Mouse (Mus musculus): Measurements from ENCODE around the gene Pcdh10. TPM values are rescaled to one million over a fixed set of nuclear protein-coding genes. Genes with fewer than 3 reads are reported as not detected.
A peak's percentile ranks its signal among the peaks of the same experiment; 100 is the strongest.

The Pcdh10 gene
- polyA plus RNA-seq, 1 experiment from 2014 or later, result 12.7 TPM

- no peak overlapping the region for H3K9ac ChIP-seq (ENCODE audit: low read length)
- H3K27me3 ChIP-seq (replicated peaks; ENCODE audit: control insufficient read depth, insufficient read depth, low read length), result no peaks in the 10 kb centered on the region
- no peaks in the 10 kb centered on the region for H3K9me3 ChIP-seq (replicated peaks; ENCODE audit: control insufficient read depth, low read length)
- ATAC-seq (peak; percentile 93), DNase-seq (ENCODE audit: low spot score) (peak; percentile 84)
- no peaks in the 10 kb centered on the region for H3K36me3 ChIP-seq (ENCODE audit: control insufficient read depth, insufficient read depth, low read length)
- H3K4me2 ChIP-seq (ENCODE audit: low read length), result no peak overlapping the region
- 25% methylated on average over 1 of the region's 1 CpGs for WGBS
- no peak overlapping the region for H3K27ac ChIP-seq (ENCODE audit: low read depth, low read length)
- 0 out of 2 replicates have a peak, but pooled peaks cover 2% of the 10 kb centered on the region for H3K4me1 ChIP-seq (ENCODE audit: control insufficient read depth, insufficient read depth, low read length)
- H3K4me3 ChIP-seq (ENCODE audit: low read depth, low read length), result no peak overlapping the region
These were observed 53.5 kb downstream of the Pcdh10 start for GRCm38 (mm10) chr3:45431691-45432090.

- 0 out of 2 replicates have a peak, but pooled peaks cover 2% of the 10 kb centered on the region for H3K4me1 ChIP-seq (ENCODE audit: control insufficient read depth, insufficient read depth, low read length)
- ATAC-seq, result peak; percentile 55
- WGBS, result 32% methylated on average over 11 of the region's 11 CpGs
- H3K4me2 ChIP-seq (ENCODE audit: low read length), result peak overlapping the region; percentile 27
- H3K9me3 ChIP-seq (replicated peaks; ENCODE audit: control insufficient read depth, low read length), result no peaks in the 10 kb centered on the region
- no peak overlapping the region for H3K27ac ChIP-seq (ENCODE audit: low read depth, low read length)
- no peak overlapping the region for H3K9ac ChIP-seq (ENCODE audit: low read length)
- DNase-seq (ENCODE audit: low spot score), result peak; percentile 52
- H3K27me3 ChIP-seq (replicated peaks; ENCODE audit: control insufficient read depth, insufficient read depth, low read length), result no peaks in the 10 kb centered on the region
- no peaks in the 10 kb centered on the region for H3K36me3 ChIP-seq (ENCODE audit: control insufficient read depth, insufficient read depth, low read length)
- no peak overlapping the region for H3K4me3 ChIP-seq (ENCODE audit: low read depth, low read length)
These were observed 54.1 kb downstream of the Pcdh10 start for GRCm38 (mm10) chr3:45432172-45432765.
